Mouse (Mus musculus): ENCODE results near the gene Dennd1a. TPM values are rescaled to one million over a fixed set of nuclear protein-coding genes. Genes with fewer than 3 reads are reported as not detected.

Dennd1a gene
- polyA plus RNA-seq, 1 experiment from 2014 or later: 10.3 TPM

DNA sequence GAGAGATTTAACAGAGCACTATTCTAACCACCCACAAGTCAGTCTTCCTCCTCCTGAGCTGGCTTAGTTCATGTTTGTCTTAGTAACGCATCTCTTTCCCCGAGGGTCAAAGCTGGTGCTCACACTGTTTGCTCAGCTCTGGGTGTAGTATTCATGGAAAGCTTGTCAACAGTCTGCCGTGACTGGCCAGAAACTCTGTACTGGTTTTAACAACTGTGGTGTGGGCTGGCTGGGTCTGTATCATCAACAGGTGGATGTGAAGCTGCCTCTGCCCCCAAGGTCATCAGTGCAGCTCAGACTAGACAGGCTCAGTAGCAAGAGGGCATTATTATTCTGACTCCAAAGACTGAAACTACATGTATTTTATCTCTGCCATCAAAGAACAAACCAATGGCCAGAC lies 430.2 kb downstream of the Dennd1a start:
- WGBS: 51% methylated on average over 3 of the region's 3 CpGs
- H3K36me3 ChIP-seq (ENCODE audit: control insufficient read depth, insufficient read depth): peaks cover 12% of the 10 kb centered on the region; the same call in 1 of the 2 replicates
- no peak overlapping the region for H3K27ac ChIP-seq (ENCODE audit: low read depth, low read length)
- H3K27me3 ChIP-seq (replicated peaks; ENCODE audit: control insufficient read depth, insufficient read depth, low read length): no peaks in the 10 kb centered on the region
- H3K4me1 ChIP-seq (replicated peaks; ENCODE audit: control insufficient read depth, insufficient read depth, low read length): no peaks in the 10 kb centered on the region
- no peak overlapping the region for H3K4me3 ChIP-seq (ENCODE audit: low read depth, low read length)
- H3K9me3 ChIP-seq (ENCODE audit: control insufficient read depth): no peaks in the 10 kb centered on the region
- H3K9ac ChIP-seq (ENCODE audit: low read depth, low read length): no peak overlapping the region
- no peak overlapping the region for H3K4me2 ChIP-seq (replicated peaks; ENCODE audit: low read depth)
- ATAC-seq: no peak
- TF ChIP-seq CTCF (IDR thresholded peaks at IDR 0.05; ENCODE audit: low read depth): no peak

DNA sequence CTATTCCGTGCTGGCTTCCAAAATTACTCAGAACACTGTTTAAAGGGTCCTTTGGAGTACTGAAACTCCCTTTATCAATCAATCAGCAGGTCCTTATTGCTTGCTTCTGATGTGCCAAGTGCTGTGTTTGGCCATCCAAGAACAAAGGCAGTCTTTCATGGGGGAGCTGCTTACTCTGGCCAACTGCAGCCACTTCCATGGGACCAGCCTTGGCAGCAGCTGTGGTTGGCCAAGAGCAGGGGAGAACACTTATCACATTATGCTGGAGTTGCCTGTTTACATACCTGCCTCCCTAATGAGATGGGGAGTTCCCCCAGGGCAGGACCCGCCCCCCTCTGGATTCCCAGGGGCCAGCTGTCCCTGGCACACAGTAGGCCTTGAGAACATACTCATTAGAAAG lies 432.0 kb downstream of the Dennd1a start:
- Histone ChIP-seq H3K4me3 (ENCODE audit: low read depth, low read length) (no peak overlapping the region), H3K36me3 (ENCODE audit: control insufficient read depth, insufficient read depth) (peaks cover 12% of the 10 kb centered on the region; the same call in 1 of the 2 replicates), H3K27ac (ENCODE audit: low read depth, low read length) (no peak overlapping the region), H3K27me3 (replicated peaks; ENCODE audit: control insufficient read depth, insufficient read depth, low read length) (no peaks in the 10 kb centered on the region), H3K4me1 (replicated peaks; ENCODE audit: control insufficient read depth, insufficient read depth, low read length) (no peaks in the 10 kb centered on the region), H3K9ac (ENCODE audit: low read depth, low read length) (no peak overlapping the region), H3K9me3 (ENCODE audit: control insufficient read depth) (no peaks in the 10 kb centered on the region), H3K4me2 (replicated peaks; ENCODE audit: low read depth) (no peak overlapping the region)
- ATAC-seq: no peak
- TF ChIP-seq CTCF (IDR thresholded peaks at IDR 0.05; ENCODE audit: low read depth): no peak
- WGBS: 74% methylated on average over 2 of the region's 2 CpGs

- Histone ChIP-seq H3K36me3 (ENCODE audit: control insufficient read depth, insufficient read depth) (peaks cover 12% of the 10 kb centered on the region; the same call in 1 of the 2 replicates), H3K27me3 (replicated peaks; ENCODE audit: control insufficient read depth, insufficient read depth, low read length) (no peaks in the 10 kb centered on the region), H3K27ac (ENCODE audit: low read depth, low read length) (no peak overlapping the region), H3K4me2 (replicated peaks; ENCODE audit: low read depth) (no peak overlapping the region), H3K4me3 (ENCODE audit: low read depth, low read length) (no peak overlapping the region), H3K9me3 (ENCODE audit: control insufficient read depth) (no peaks in the 10 kb centered on the region), H3K4me1 (replicated peaks; ENCODE audit: control insufficient read depth, insufficient read depth, low read length) (no peaks in the 10 kb centered on the region), H3K9ac (ENCODE audit: low read depth, low read length) (no peak overlapping the region)
- ATAC-seq: no peak
- TF ChIP-seq CTCF (IDR thresholded peaks at IDR 0.05; ENCODE audit: low read depth): no peak
- 60% methylated on average over 1 of the region's 1 CpGs for WGBS
Observed at GRCm38 (mm10) chr2:37853878-37854435, 433.2 kb downstream of the Dennd1a start.

GRCm38 (mm10) chr2:37850626-37851025 lies 436.6 kb downstream of the Dennd1a start:
- Histone ChIP-seq H3K27ac (ENCODE audit: low read depth, low read length) (no peak overlapping the region), H3K27me3 (replicated peaks; ENCODE audit: control insufficient read depth, insufficient read depth, low read length) (no peaks in the 10 kb centered on the region), H3K36me3 (ENCODE audit: control insufficient read depth, insufficient read depth) (peaks cover 10% of the 10 kb centered on the region; the same call in 1 of the 2 replicates), H3K9me3 (ENCODE audit: control insufficient read depth) (no peaks in the 10 kb centered on the region), H3K9ac (ENCODE audit: low read depth, low read length) (no peak overlapping the region), H3K4me1 (replicated peaks; ENCODE audit: control insufficient read depth, insufficient read depth, low read length) (no peaks in the 10 kb centered on the region), H3K4me2 (replicated peaks; ENCODE audit: low read depth) (no peak overlapping the region), H3K4me3 (ENCODE audit: low read depth, low read length) (no peak overlapping the region)
- no peak for TF ChIP-seq CTCF (IDR thresholded peaks at IDR 0.05; ENCODE audit: low read depth)
- 85% methylated on average over 1 of the region's 1 CpGs for WGBS
- no peak for ATAC-seq

DNA sequence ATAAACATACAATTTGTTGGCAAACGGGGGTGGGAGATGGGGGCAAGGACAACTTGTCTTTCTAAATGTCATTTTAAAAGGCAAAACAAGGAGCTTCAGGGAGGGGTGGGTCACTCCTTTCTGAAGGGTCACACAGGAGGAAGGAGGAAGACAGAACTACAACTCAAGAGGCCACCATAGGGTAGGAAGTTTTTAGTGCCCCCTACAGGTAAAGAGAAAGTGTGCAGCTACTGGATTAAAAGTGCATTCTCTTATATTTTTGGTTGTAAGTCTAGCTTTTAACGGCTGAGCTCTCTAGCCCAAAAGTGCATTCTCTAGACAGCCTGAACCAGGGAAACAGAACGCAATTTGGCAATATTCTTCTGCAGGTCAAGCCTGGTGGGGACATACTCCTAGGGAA lies 437.8 kb downstream of the Dennd1a start:
- Histone ChIP-seq H3K27ac (ENCODE audit: low read depth, low read length) (no peak overlapping the region), H3K36me3 (ENCODE audit: control insufficient read depth, insufficient read depth) (peaks cover under 1% of the 10 kb centered on the region; the same call in 1 of the 2 replicates), H3K9me3 (ENCODE audit: control insufficient read depth) (no peaks in the 10 kb centered on the region), H3K27me3 (replicated peaks; ENCODE audit: control insufficient read depth, insufficient read depth, low read length) (no peaks in the 10 kb centered on the region), H3K4me1 (replicated peaks; ENCODE audit: control insufficient read depth, insufficient read depth, low read length) (no peaks in the 10 kb centered on the region), H3K4me3 (ENCODE audit: low read depth, low read length) (no peak overlapping the region), H3K9ac (ENCODE audit: low read depth, low read length) (no peak overlapping the region), H3K4me2 (replicated peaks; ENCODE audit: low read depth) (no peak overlapping the region)
- TF ChIP-seq CTCF (IDR thresholded peaks at IDR 0.05; ENCODE audit: low read depth): peak; percentile 40
- WGBS: 80% methylated on average over 3 of the region's 3 CpGs
- ATAC-seq: no peak

GRCm38 (mm10) chr2:37842719-37843118 lies 444.5 kb downstream of the Dennd1a start:
- WGBS: 60% methylated on average over 4 of the region's 4 CpGs
- no peak for ATAC-seq

More at GRCm38 (mm10) chr2:37842719-37843118, 444.5 kb downstream of the Dennd1a start:
- Histone ChIP-seq H3K4me1 (replicated peaks; ENCODE audit: control insufficient read depth, insufficient read depth, low read length) (peaks cover 5% of the 10 kb centered on the region; the same call in 1 of the 2 replicates), H3K9ac (ENCODE audit: low read depth, low read length) (no peak overlapping the region), H3K27me3 (replicated peaks; ENCODE audit: control insufficient read depth, insufficient read depth, low read length) (no peaks in the 10 kb centered on the region), H3K27ac (ENCODE audit: low read depth, low read length) (no peak overlapping the region), H3K4me2 (replicated peaks; ENCODE audit: low read depth) (no peak overlapping the region), H3K4me3 (ENCODE audit: low read depth, low read length) (no peak overlapping the region), H3K36me3 (ENCODE audit: control insufficient read depth, insufficient read depth) (no peaks in the 10 kb centered on the region; the same call in 1 of the 2 replicates), H3K9me3 (ENCODE audit: control insufficient read depth) (no peaks in the 10 kb centered on the region)
- no peak for TF ChIP-seq CTCF (IDR thresholded peaks at IDR 0.05; ENCODE audit: low read depth)
